Mouse (Mus musculus): ENCODE measurements around the gene Itpr1. TPM values are rescaled to one million over a fixed set of nuclear protein-coding genes. Genes with fewer than 3 reads are reported as not detected.

Itpr1 gene
- polyA plus RNA-seq, 1 experiment = 4.7 TPM

- TF ChIP-seq POLR2A (IDR thresholded peaks at IDR 0.05; ENCODE audit: low read depth, low read length) (no peak), CTCF (IDR thresholded peaks at IDR 0.05; ENCODE audit: extremely low read depth, insufficient read length, insufficient replicate concordance, low read depth, low read length) (no peak)
- no peak overlapping the region for H3K27ac ChIP-seq (ENCODE audit: insufficient read depth, low read depth, low read length)
- 88% methylated on average over 9 of the region's 9 CpGs for WGBS
- no peak overlapping the region for H3K4me3 ChIP-seq (ENCODE audit: low read depth, low read length)
- H3K36me3 ChIP-seq (ENCODE audit: control insufficient read depth, insufficient read depth, low read length) = 0 out of 2 replicates have a peak, but pooled peaks cover 8% of the 10 kb centered on the region
- no peaks in the 10 kb centered on the region for H3K27me3 ChIP-seq (ENCODE audit: control insufficient read depth, insufficient read depth, low read length)
- no peaks in the 10 kb centered on the region for H3K4me1 ChIP-seq (ENCODE audit: control insufficient read depth, insufficient read depth, insufficient read length, low read length)
Measured at GRCm38 (mm10) chr6:108413593-108413992, 200.7 kb downstream of the Itpr1 start.

GRCm38 (mm10) chr6:108415847-108416246, 203.0 kb downstream of the Itpr1 start:
- Histone ChIP-seq H3K4me3 (ENCODE audit: low read depth, low read length) (no peak overlapping the region), H3K36me3 (ENCODE audit: control insufficient read depth, insufficient read depth, low read length) (0 out of 2 replicates have a peak, but pooled peaks cover 8% of the 10 kb centered on the region), H3K4me1 (ENCODE audit: control insufficient read depth, insufficient read depth, insufficient read length, low read length) (no peaks in the 10 kb centered on the region), H3K27me3 (ENCODE audit: control insufficient read depth, insufficient read depth, low read length) (no peaks in the 10 kb centered on the region), H3K27ac (ENCODE audit: insufficient read depth, low read depth, low read length) (no peak overlapping the region)
- TF ChIP-seq POLR2A (IDR thresholded peaks at IDR 0.05; ENCODE audit: low read depth, low read length) = no peak
- TF ChIP-seq CTCF (IDR thresholded peaks at IDR 0.05; ENCODE audit: extremely low read depth, insufficient read length, insufficient replicate concordance, low read depth, low read length) = no peak
- WGBS = 91% methylated on average over 4 of the region's 4 CpGs

- H3K27me3 ChIP-seq (ENCODE audit: control insufficient read depth, insufficient read depth, low read length) = no peaks in the 10 kb centered on the region
- no peaks in the 10 kb centered on the region for H3K4me1 ChIP-seq (ENCODE audit: control insufficient read depth, insufficient read depth, insufficient read length, low read length)
- H3K4me3 ChIP-seq (ENCODE audit: low read depth, low read length) = no peak overlapping the region
- WGBS = 19% methylated on average over 8 of the region's 8 CpGs
- TF ChIP-seq CTCF (IDR thresholded peaks at IDR 0.05; ENCODE audit: extremely low read depth, insufficient read length, insufficient replicate concordance, low read depth, low read length) (peak; percentile 95), POLR2A (IDR thresholded peaks at IDR 0.05; ENCODE audit: low read depth, low read length) (no peak)
- H3K36me3 ChIP-seq (ENCODE audit: control insufficient read depth, insufficient read depth, low read length) = 0 out of 2 replicates have a peak, but pooled peaks cover 6% of the 10 kb centered on the region
- no peak overlapping the region for H3K27ac ChIP-seq (ENCODE audit: insufficient read depth, low read depth, low read length)
Measured at GRCm38 (mm10) chr6:108417508-108417907, 204.6 kb downstream of the Itpr1 start.

- no peak overlapping the region for H3K27ac ChIP-seq (ENCODE audit: insufficient read depth, low read depth, low read length)
- 91% methylated on average over 7 of the region's 7 CpGs for WGBS
- TF ChIP-seq POLR2A (IDR thresholded peaks at IDR 0.05; ENCODE audit: low read depth, low read length) = no peak
- no peak for TF ChIP-seq CTCF (IDR thresholded peaks at IDR 0.05; ENCODE audit: extremely low read depth, insufficient read length, insufficient replicate concordance, low read depth, low read length)
- no peaks in the 10 kb centered on the region for H3K27me3 ChIP-seq (ENCODE audit: control insufficient read depth, insufficient read depth, low read length)
- no peak overlapping the region for H3K4me3 ChIP-seq (ENCODE audit: low read depth, low read length)
- H3K4me1 ChIP-seq (ENCODE audit: control insufficient read depth, insufficient read depth, insufficient read length, low read length) = no peaks in the 10 kb centered on the region
- 0 out of 2 replicates have a peak, but pooled peaks cover 6% of the 10 kb centered on the region for H3K36me3 ChIP-seq (ENCODE audit: control insufficient read depth, insufficient read depth, low read length)
Measured at GRCm38 (mm10) chr6:108418218-108418617, 205.3 kb downstream of the Itpr1 start.

- WGBS = 67% methylated on average over 9 of the region's 9 CpGs
Measured at GRCm38 (mm10) chr6:108424749-108425584, 212.1 kb downstream of the Itpr1 start.

GRCm38 (mm10) chr6:108426789-108427188, 213.9 kb downstream of the Itpr1 start:
- TF ChIP-seq POLR2A (IDR thresholded peaks at IDR 0.05; ENCODE audit: low read depth, low read length) (no peak), CTCF (IDR thresholded peaks at IDR 0.05; ENCODE audit: extremely low read depth, insufficient read length, insufficient replicate concordance, low read depth, low read length) (peak; percentile 71)
- no peak overlapping the region for H3K4me3 ChIP-seq (ENCODE audit: low read depth, low read length)
- peaks cover 11% of the 10 kb centered on the region; the same call in 1 of the 2 replicates for H3K4me1 ChIP-seq (ENCODE audit: control insufficient read depth, insufficient read depth, insufficient read length, low read length)
- H3K27ac ChIP-seq (ENCODE audit: insufficient read depth, low read depth, low read length) = peak overlapping the region; percentile 33; the same call in 1 of the 2 replicates
- H3K27me3 ChIP-seq (ENCODE audit: control insufficient read depth, insufficient read depth, low read length) = no peaks in the 10 kb centered on the region
- no peaks in the 10 kb centered on the region for H3K36me3 ChIP-seq (ENCODE audit: control insufficient read depth, insufficient read depth, low read length)
- WGBS = 6% methylated on average over 10 of the region's 10 CpGs

More at GRCm38 (mm10) chr6:108424749-108425584, 212.1 kb downstream of the Itpr1 start:
- H3K4me3 ChIP-seq (ENCODE audit: low read depth, low read length) = no peak overlapping the region
- H3K27me3 ChIP-seq (ENCODE audit: control insufficient read depth, insufficient read depth, low read length) = no peaks in the 10 kb centered on the region
- H3K27ac ChIP-seq (ENCODE audit: insufficient read depth, low read depth, low read length) = no peak overlapping the region
- H3K36me3 ChIP-seq (ENCODE audit: control insufficient read depth, insufficient read depth, low read length) = no peaks in the 10 kb centered on the region
- H3K4me1 ChIP-seq (ENCODE audit: control insufficient read depth, insufficient read depth, insufficient read length, low read length) = peaks cover 7% of the 10 kb centered on the region; the same call in 1 of the 2 replicates
- no peak for TF ChIP-seq POLR2A (IDR thresholded peaks at IDR 0.05; ENCODE audit: low read depth, low read length)
- TF ChIP-seq CTCF (IDR thresholded peaks at IDR 0.05; ENCODE audit: extremely low read depth, insufficient read length, insufficient replicate concordance, low read depth, low read length) = no peak

- no peaks in the 10 kb centered on the region for H3K27me3 ChIP-seq (ENCODE audit: control insufficient read depth, insufficient read depth, low read length)
- no peaks in the 10 kb centered on the region for H3K36me3 ChIP-seq (ENCODE audit: control insufficient read depth, insufficient read depth, low read length)
- no peak overlapping the region for H3K4me3 ChIP-seq (ENCODE audit: low read depth, low read length)
- WGBS = 70% methylated on average over 3 of the region's 3 CpGs
- no peak for TF ChIP-seq POLR2A (IDR thresholded peaks at IDR 0.05; ENCODE audit: low read depth, low read length)
- TF ChIP-seq CTCF (IDR thresholded peaks at IDR 0.05; ENCODE audit: extremely low read depth, insufficient read length, insufficient replicate concordance, low read depth, low read length) = no peak
- H3K4me1 ChIP-seq (ENCODE audit: control insufficient read depth, insufficient read depth, insufficient read length, low read length) = peaks cover 11% of the 10 kb centered on the region; the same call in 1 of the 2 replicates
- no peak overlapping the region for H3K27ac ChIP-seq (ENCODE audit: insufficient read depth, low read depth, low read length)
Measured at GRCm38 (mm10) chr6:108428383-108428782, 215.5 kb downstream of the Itpr1 start.
